Mouse (Mus musculus): ENCODE measurements around the gene Gart. TPM values are rescaled to one million over a fixed set of nuclear protein-coding genes. Genes with fewer than 3 reads are reported as not detected.

Gene Gart
- polyA plus RNA-seq, 1 experiment: 24.1 TPM

- Histone ChIP-seq H3K27me3 (ENCODE audit: control insufficient read depth, insufficient read depth, low read length) (no peaks in the 10 kb centered on the region), H3K4me3 (ENCODE audit: control insufficient read depth, low read depth, low read length) (no peak overlapping the region), H3K27ac (ENCODE audit: control insufficient read depth, insufficient read depth, low read depth, low read length) (no peak overlapping the region), H3K4me1 (ENCODE audit: control insufficient read depth, insufficient read depth, low read length) (no peaks in the 10 kb centered on the region; the same call in 1 of the 2 replicates), H3K36me3 (ENCODE audit: control insufficient read depth, insufficient read depth, low read length) (no peaks in the 10 kb centered on the region; the same call in 1 of the 2 replicates)
- TF ChIP-seq CTCF (IDR thresholded peaks at IDR 0.05; ENCODE audit: control insufficient read depth, insufficient read depth, insufficient replicate concordance, low read depth, low read length) (no peak), POLR2A (IDR thresholded peaks at IDR 0.05; ENCODE audit: control insufficient read depth, low read depth, low read length) (no peak)
Observed at GRCm38 (mm10) chr16:91686369-91686768, 39.6 kb upstream of the Gart start.

- Histone ChIP-seq H3K4me1 (ENCODE audit: control insufficient read depth, insufficient read depth, low read length) (no peaks in the 10 kb centered on the region; the same call in 1 of the 2 replicates), H3K27ac (ENCODE audit: control insufficient read depth, insufficient read depth, low read depth, low read length) (no peak overlapping the region), H3K4me3 (ENCODE audit: control insufficient read depth, low read depth, low read length) (no peak overlapping the region), H3K27me3 (ENCODE audit: control insufficient read depth, insufficient read depth, low read length) (no peaks in the 10 kb centered on the region), H3K36me3 (ENCODE audit: control insufficient read depth, insufficient read depth, low read length) (no peaks in the 10 kb centered on the region; the same call in none of the 2 replicates)
- TF ChIP-seq CTCF (IDR thresholded peaks at IDR 0.05; ENCODE audit: control insufficient read depth, insufficient read depth, insufficient replicate concordance, low read depth, low read length): no peak
- no peak for TF ChIP-seq POLR2A (IDR thresholded peaks at IDR 0.05; ENCODE audit: control insufficient read depth, low read depth, low read length)
Observed at GRCm38 (mm10) chr16:91685526-91685925, 38.8 kb upstream of the Gart start.

GRCm38 (mm10) chr16:91680656-91681055, 33.9 kb upstream of the Gart start:
- Histone ChIP-seq H3K4me1 (ENCODE audit: control insufficient read depth, insufficient read depth, low read length) (no peaks in the 10 kb centered on the region), H3K27me3 (ENCODE audit: control insufficient read depth, insufficient read depth, low read length) (no peaks in the 10 kb centered on the region), H3K4me3 (ENCODE audit: control insufficient read depth, low read depth, low read length) (no peak overlapping the region), H3K27ac (ENCODE audit: control insufficient read depth, insufficient read depth, low read depth, low read length) (no peak overlapping the region), H3K36me3 (ENCODE audit: control insufficient read depth, insufficient read depth, low read length) (peaks cover 3% of the 10 kb centered on the region)
- no peak for TF ChIP-seq CTCF (IDR thresholded peaks at IDR 0.05; ENCODE audit: control insufficient read depth, insufficient read depth, insufficient replicate concordance, low read depth, low read length)
- no peak for TF ChIP-seq POLR2A (IDR thresholded peaks at IDR 0.05; ENCODE audit: control insufficient read depth, low read depth, low read length)

- TF ChIP-seq POLR2A (IDR thresholded peaks at IDR 0.05; ENCODE audit: control insufficient read depth, low read depth, low read length) (no peak), CTCF (IDR thresholded peaks at IDR 0.05; ENCODE audit: control insufficient read depth, insufficient read depth, insufficient replicate concordance, low read depth, low read length) (no peak)
- Histone ChIP-seq H3K4me3 (ENCODE audit: control insufficient read depth, low read depth, low read length) (no peak overlapping the region), H3K4me1 (ENCODE audit: control insufficient read depth, insufficient read depth, low read length) (no peaks in the 10 kb centered on the region), H3K27ac (ENCODE audit: control insufficient read depth, insufficient read depth, low read depth, low read length) (no peak overlapping the region), H3K27me3 (ENCODE audit: control insufficient read depth, insufficient read depth, low read length) (no peaks in the 10 kb centered on the region), H3K36me3 (ENCODE audit: control insufficient read depth, insufficient read depth, low read length) (peaks cover 3% of the 10 kb centered on the region)
Observed at GRCm38 (mm10) chr16:91678147-91678911, 31.6 kb upstream of the Gart start.

GRCm38 (mm10) chr16:91674500-91674899, 27.7 kb upstream of the Gart start:
- Histone ChIP-seq H3K27me3 (ENCODE audit: control insufficient read depth, insufficient read depth, low read length) (no peaks in the 10 kb centered on the region), H3K4me3 (ENCODE audit: control insufficient read depth, low read depth, low read length) (no peak overlapping the region), H3K27ac (ENCODE audit: control insufficient read depth, insufficient read depth, low read depth, low read length) (no peak overlapping the region), H3K4me1 (ENCODE audit: control insufficient read depth, insufficient read depth, low read length) (no peaks in the 10 kb centered on the region), H3K36me3 (ENCODE audit: control insufficient read depth, insufficient read depth, low read length) (peaks cover 5% of the 10 kb centered on the region)
- TF ChIP-seq CTCF (IDR thresholded peaks at IDR 0.05; ENCODE audit: control insufficient read depth, insufficient read depth, insufficient replicate concordance, low read depth, low read length): no peak
- no peak for TF ChIP-seq POLR2A (IDR thresholded peaks at IDR 0.05; ENCODE audit: control insufficient read depth, low read depth, low read length)

GRCm38 (mm10) chr16:91663795-91664194, 17.0 kb upstream of the Gart start:
- Histone ChIP-seq H3K27ac (ENCODE audit: control insufficient read depth, insufficient read depth, low read depth, low read length) (no peak overlapping the region), H3K36me3 (ENCODE audit: control insufficient read depth, insufficient read depth, low read length) (peaks cover 12% of the 10 kb centered on the region), H3K4me3 (ENCODE audit: control insufficient read depth, low read depth, low read length) (no peak overlapping the region), H3K27me3 (ENCODE audit: control insufficient read depth, insufficient read depth, low read length) (no peaks in the 10 kb centered on the region), H3K4me1 (ENCODE audit: control insufficient read depth, insufficient read depth, low read length) (no peaks in the 10 kb centered on the region)
- TF ChIP-seq POLR2A (IDR thresholded peaks at IDR 0.05; ENCODE audit: control insufficient read depth, low read depth, low read length): no peak
- TF ChIP-seq CTCF (IDR thresholded peaks at IDR 0.05; ENCODE audit: control insufficient read depth, insufficient read depth, insufficient replicate concordance, low read depth, low read length): no peak

- H3K27me3 ChIP-seq (ENCODE audit: control insufficient read depth, insufficient read depth, low read length): no peaks in the 10 kb centered on the region
- no peak overlapping the region for H3K27ac ChIP-seq (ENCODE audit: control insufficient read depth, insufficient read depth, low read depth, low read length)
- TF ChIP-seq POLR2A (IDR thresholded peaks at IDR 0.05; ENCODE audit: control insufficient read depth, low read depth, low read length) (no peak), CTCF (IDR thresholded peaks at IDR 0.05; ENCODE audit: control insufficient read depth, insufficient read depth, insufficient replicate concordance, low read depth, low read length) (no peak)
- no peaks in the 10 kb centered on the region for H3K4me1 ChIP-seq (ENCODE audit: control insufficient read depth, insufficient read depth, low read length)
- no peak overlapping the region for H3K4me3 ChIP-seq (ENCODE audit: control insufficient read depth, low read depth, low read length)
- H3K36me3 ChIP-seq (ENCODE audit: control insufficient read depth, insufficient read depth, low read length): peaks cover 21% of the 10 kb centered on the region
Observed at GRCm38 (mm10) chr16:91662336-91662735, 15.6 kb upstream of the Gart start.

Measured in testis, adult 2 months (tissue).